Comparison of ENCODE assay signal across 9 mouse cellular contexts in genomic region chr9:43210771-43211450, GRCm38 (mm10). TPM values are rescaled to one million over a fixed set of nuclear protein-coding genes. Genes with fewer than 3 reads are reported as not detected.
A peak's percentile ranks its signal among the peaks of the same experiment; 100 is the strongest.
DNase-seq lines count a peak whose midpoint lies in the region; ATAC-seq and TF ChIP-seq lines count a peak whose summit lies in the region.
"Had no signal": no experiment of that assay in that cellular context is flagged by ENCODE, and none has a peak within 500 bp of the region (broad histone marks: within the 10 kb centered on the region; RNA-seq: fewer than 3 reads in every experiment).

No protein-coding gene starts in this region.

- no peaks in the 10 kb centered on the region for H3K36me3 ChIP-seq in heart, embryonic 15.5 days
- H3K36me3 ChIP-seq in kidney, postnatal 0 days (ENCODE audit: insufficient read depth, low read length) = no peaks in the 10 kb centered on the region

- H3K4me1 ChIP-seq in heart, embryonic 15.5 days (replicated peaks) = peaks cover 18% of the 10 kb centered on the region
- peaks cover 10% of the 10 kb centered on the region for H3K4me1 ChIP-seq in kidney, postnatal 0 days (replicated peaks; ENCODE audit: insufficient read depth, low read length)

- TF ChIP-seq CTCF in kidney, postnatal 0 days (IDR thresholded peaks at IDR 0.05; ENCODE audit: low read depth) = peak; percentile 91

- 20% methylated on average over 11 of the region's 11 CpGs for WGBS in heart, embryonic 15.5 days
- WGBS in kidney, postnatal 0 days = 18% methylated on average over 11 of the region's 11 CpGs

- no peak overlapping the region for H3K4me3 ChIP-seq in heart, embryonic 15.5 days
- no peak overlapping the region for H3K4me3 ChIP-seq in kidney, postnatal 0 days (replicated peaks; ENCODE audit: low read depth, low read length)

- no peak overlapping the region for H3K9ac ChIP-seq in heart, embryonic 15.5 days
- no peak overlapping the region for H3K9ac ChIP-seq in kidney, postnatal 0 days (ENCODE audit: low read depth, low read length)

- peak; percentile 61 for DNase-seq in 416B (ENCODE audit: low read depth)
- DNase-seq in ES-CJ7 (ENCODE audit: low read depth, low spot score) = peak; percentile 81
- DNase-seq in embryo, embryonic 10.5 days (ENCODE audit: low spot score) = peak; percentile 92
- DNase-seq in kidney, postnatal 0 days (ENCODE audit: low spot score) = peak; percentile 90
- peak; percentile 71 for DNase-seq in lung, postnatal 14 days
- DNase-seq in right cerebral cortex, postnatal 25 days = peak; percentile 29

- H3K27me3 ChIP-seq in heart, embryonic 15.5 days = peaks cover 23% of the 10 kb centered on the region
- H3K27me3 ChIP-seq in kidney, postnatal 0 days (ENCODE audit: insufficient read depth, low read length) = peaks cover 3% of the 10 kb centered on the region; the same call in 1 of the 2 replicates

- H3K9me3 ChIP-seq in heart, embryonic 15.5 days (replicated peaks) = no peaks in the 10 kb centered on the region
- no peaks in the 10 kb centered on the region for H3K9me3 ChIP-seq in kidney, postnatal 0 days (replicated peaks; ENCODE audit: low read length)

- peak overlapping the region; percentile 37 for H3K4me2 ChIP-seq in heart, embryonic 15.5 days
- peak overlapping the region; percentile 17 for H3K4me2 ChIP-seq in kidney, postnatal 0 days (ENCODE audit: low read length)

- H3K27ac ChIP-seq in heart, embryonic 15.5 days = peak overlapping the region; percentile 60
- peak overlapping the region; percentile 70 for H3K27ac ChIP-seq in kidney, postnatal 0 days

- peak; percentile 37; the same call in 1 of the 2 replicates for ATAC-seq in heart, embryonic 15.5 days (replicated peaks; ENCODE audit: insufficient number of reproducible peaks, insufficient read depth, low FRiP score, low read depth)
- peak; percentile 34; the same call in 1 of the 2 replicates for ATAC-seq in kidney, postnatal 0 days (replicated peaks; ENCODE audit: low FRiP score, low read depth)
- no peak for ATAC-seq in granulocyte monocyte progenitor cell, adult 5-6 weeks (replicated peaks; ENCODE audit: poor library complexity, severe bottlenecking)

RNA-seq across cellular contexts. Expression of gene Pou2f3, which starts 0.7 kb away (rescaled TPM):
- polyA plus RNA-seq in heart, embryonic 15.5 days (2015; fragmentation: Nextera tagmentation; extraction: Ambion mirVana) = 0.11 and 0.18 TPM in 2 replicates
- polyA plus RNA-seq in kidney, postnatal 0 days (2015; fragmentation: Nextera tagmentation; extraction: Ambion mirVana) = 0.41 and 0.47 TPM in 2 replicates
- not detected in 2 replicates for total RNA-seq in granulocyte monocyte progenitor cell, adult 5-6 weeks (2014; fragmentation: Nextera tagmentation)
- not detected in 2 replicates for total RNA-seq in granulocyte monocyte progenitor cell, adult 5-6 weeks (2017)
- total RNA-seq: gastrocnemius, postnatal 36 days had no signal

RNA-seq across cellular contexts. Expression of gene Oaf, which starts 28.8 kb away (rescaled TPM):
- 22.8 and 31.2 TPM in 2 replicates for polyA plus RNA-seq in heart, embryonic 15.5 days (2015; fragmentation: Nextera tagmentation; extraction: Ambion mirVana)
- polyA plus RNA-seq in kidney, postnatal 0 days (2015; fragmentation: Nextera tagmentation; extraction: Ambion mirVana) = 57.2 and 62.9 TPM in 2 replicates
- total RNA-seq in granulocyte monocyte progenitor cell, adult 5-6 weeks (2014; fragmentation: Nextera tagmentation) = 11.1 and 14.2 TPM in 2 replicates
- total RNA-seq in granulocyte monocyte progenitor cell, adult 5-6 weeks (2017) = 7.1 and 11.6 TPM in 2 replicates

Comparison
In these comparisons a context has a peak if more than half of its experiments do, and no peak if none do; other contexts are left out.
1. DNase-seq: peak in every context shown above with its lines; median percentile 92 in embryo, embryonic 10.5 days; 90 in kidney, postnatal 0 days; 81 in ES-CJ7; 71 in lung, postnatal 14 days; 61 in 416B; 29 in right cerebral cortex, postnatal 25 days.